Mouse (Mus musculus) bone marrow, adult 2 months (tissue): ENCODE measurements at regions not wholly inside any gene's neighbourhood (a gene's known extent, or its start where the extent isn't known, plus 50 kb on each side); places are given as distances from the start of the nearest gene placed in this dataset.

Experiments used
- H3K27ac ChIP-seq: fragments of 200-500 bp; 2 replicates; pipeline ENCODE4 v1.5.1; 2012; ENCODE audit warnings: low read depth, mild to moderate bottlenecking, control low read depth, inconsistent platforms, low read length; ENCODE audit not compliant: control insufficient read depth, poor library complexity, insufficient read depth
- H3K4me1 ChIP-seq: fragments of 200-500 bp; 2 replicates; pipeline ENCODE4 v1.6.1; 2011; ENCODE audit warnings: low read length; ENCODE audit not compliant: control insufficient read depth, insufficient read depth
- H3K4me3 ChIP-seq: fragments of 200-500 bp; replicated peaks from 2 replicates; pipeline ENCODE3; 2011; ENCODE audit warnings: mild to moderate bottlenecking, low read depth, low read length, control low read depth; ENCODE audit not compliant: control insufficient read depth
- CTCF ChIP-seq: fragments of 200-500 bp; IDR thresholded peaks from 2 replicates; pipeline ENCODE4 v1.5.1; 2011; ENCODE audit warnings: low read length, control low read depth; ENCODE audit not compliant: control insufficient read depth, insufficient read depth
- POLR2A ChIP-seq: fragments of 200-500 bp; IDR thresholded peaks from 2 replicates; pipeline ENCODE4 v1.6.1; 2011; ENCODE audit warnings: low read depth, mild to moderate bottlenecking, control low read depth, low read length, borderline replicate concordance; ENCODE audit not compliant: control insufficient read depth
- WGBS: fragments of 180-500 bp; shearing (Covaris S2); methylation state at CpG from one replicate; pipeline ENCODE4 v1.1.7; 2018; 5-methylcytosine and 5-hydroxymethylcytosine counted together

GRCm38 (mm10) chr2:75431981-75432380, 227.1 kb upstream of the Hnrnpa3 start:
- no peaks in the 10 kb centered on the region; the same call in 1 of the 2 replicates for H3K4me1 ChIP-seq
- TF ChIP-seq CTCF, result no peak
- no peak for TF ChIP-seq POLR2A
- H3K27ac ChIP-seq, result no peak overlapping the region
- 81% methylated on average over 6 of the region's 6 CpGs for WGBS
- H3K4me3 ChIP-seq, result no peak overlapping the region

GRCm38 (mm10) chr2:75434521-75434920, 224.5 kb upstream of the Hnrnpa3 start:
- 91% methylated on average over 17 of the region's 17 CpGs for WGBS
- no peak overlapping the region for H3K27ac ChIP-seq
- no peaks in the 10 kb centered on the region for H3K4me1 ChIP-seq
- no peak overlapping the region for H3K4me3 ChIP-seq
- TF ChIP-seq POLR2A (no peak), CTCF (no peak)

GRCm38 (mm10) chr2:75439522-75440230, 219.4 kb upstream of the Hnrnpa3 start:
- TF ChIP-seq CTCF (no peak), POLR2A (no peak)
- Histone ChIP-seq H3K27ac (no peak overlapping the region), H3K4me1 (no peaks in the 10 kb centered on the region), H3K4me3 (no peak overlapping the region)
- 78% methylated on average over 10 of the region's 10 CpGs for WGBS

- 86% methylated on average over 1 of the region's 1 CpGs for WGBS
- no peaks in the 10 kb centered on the region for H3K4me1 ChIP-seq
- no peak overlapping the region for H3K4me3 ChIP-seq
- no peak for TF ChIP-seq POLR2A
- TF ChIP-seq CTCF, result no peak
- H3K27ac ChIP-seq, result no peak overlapping the region
These were observed 216.4 kb upstream of the Hnrnpa3 start for GRCm38 (mm10) chr2:75442632-75443031.

GRCm38 (mm10) chr2:75445189-75445588, 213.9 kb upstream of the Hnrnpa3 start:
- H3K4me1 ChIP-seq, result no peaks in the 10 kb centered on the region
- TF ChIP-seq POLR2A, result no peak
- TF ChIP-seq CTCF, result no peak
- H3K27ac ChIP-seq, result no peak overlapping the region
- no peak overlapping the region for H3K4me3 ChIP-seq

- Histone ChIP-seq H3K4me1 (no peaks in the 10 kb centered on the region), H3K27ac (no peak overlapping the region), H3K4me3 (no peak overlapping the region)
- 65% methylated on average over 7 of the region's 7 CpGs for WGBS
- TF ChIP-seq POLR2A, result no peak
- no peak for TF ChIP-seq CTCF
These were observed 211.9 kb upstream of the Hnrnpa3 start for GRCm38 (mm10) chr2:75446996-75447715.

- TF ChIP-seq POLR2A (no peak), CTCF (no peak)
- Histone ChIP-seq H3K27ac (no peak overlapping the region), H3K4me1 (no peaks in the 10 kb centered on the region), H3K4me3 (no peak overlapping the region)
- 77% methylated on average over 5 of the region's 5 CpGs for WGBS
These were observed 210.8 kb upstream of the Hnrnpa3 start for GRCm38 (mm10) chr2:75448221-75448620.

GRCm38 (mm10) chr2:75451846-75452267, 207.2 kb upstream of the Hnrnpa3 start:
- WGBS, result 65% methylated on average over 8 of the region's 8 CpGs
- TF ChIP-seq CTCF, result no peak
- TF ChIP-seq POLR2A, result no peak
- Histone ChIP-seq H3K4me1 (peaks cover 1% of the 10 kb centered on the region; the same call in 1 of the 2 replicates), H3K27ac (no peak overlapping the region), H3K4me3 (no peak overlapping the region)

- 65% methylated on average over 7 of the region's 7 CpGs for WGBS
- no peak for TF ChIP-seq POLR2A
- TF ChIP-seq CTCF, result no peak
- Histone ChIP-seq H3K4me1 (peaks cover 1% of the 10 kb centered on the region; the same call in 1 of the 2 replicates), H3K4me3 (no peak overlapping the region), H3K27ac (no peak overlapping the region)
These were observed 206.6 kb upstream of the Hnrnpa3 start for GRCm38 (mm10) chr2:75452274-75453148.
